Comparison of ENCODE assay signal across 9 mouse cellular contexts in the genomic region with DNA sequence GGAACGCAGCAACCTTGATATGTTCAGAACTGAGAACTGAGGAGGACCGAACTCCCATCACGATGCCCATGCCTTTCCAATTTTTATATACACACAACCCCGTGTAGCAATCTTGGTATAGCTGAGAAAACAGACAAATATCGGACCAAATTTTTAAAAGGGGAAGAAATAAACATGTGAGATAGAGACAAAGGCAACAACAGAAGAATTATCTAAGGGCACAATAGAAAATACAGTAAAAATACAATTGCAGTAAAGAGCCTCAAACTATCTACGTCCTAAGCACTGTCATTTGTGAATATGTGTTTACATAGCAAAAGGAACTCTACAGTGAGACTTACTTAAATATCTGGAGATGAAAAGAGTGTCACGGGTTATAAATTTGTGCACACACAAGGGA. TPM values are rescaled to one million over a fixed set of nuclear protein-coding genes. Genes with fewer than 3 reads are reported as not detected.
DNase-seq lines count a peak whose midpoint lies in the region; ATAC-seq and TF ChIP-seq lines count a peak whose summit lies in the region.
"Had no signal": no experiment of that assay in that cellular context is flagged by ENCODE, and none has a peak within 500 bp of the region (broad histone marks: within the 10 kb centered on the region; RNA-seq: fewer than 3 reads in every experiment).

Gene Gpr37 (minus strand): TSS at position 101 of the 400 bp plus-strand sequence.

- peak within 1 kb of the TSS; percentile 54 for H3K4me3 ChIP-seq in heart, postnatal 0 days (ENCODE audit: low read depth, low read length)
- H3K4me3 ChIP-seq in brown adipose tissue, adult 24 weeks (ENCODE audit: insufficient read depth, low read depth, low read length): peak within 1 kb of the TSS; percentile 56
- peak within 1 kb of the TSS; percentile 62 for H3K4me3 ChIP-seq in hindbrain, embryonic 13.5 days
- H3K4me3 ChIP-seq in liver, embryonic 15.5 days (replicated peaks): peak within 1 kb of the TSS; percentile 44
- no peak within 1 kb of the TSS for H3K4me3 ChIP-seq in thymus, adult 2 months (ENCODE audit: control insufficient read depth, insufficient read depth, low read length)

- no peak for ATAC-seq in heart, postnatal 0 days (ENCODE audit: insufficient read depth, low read depth)
- peak; percentile 3; the same call in 1 of the 2 replicates for ATAC-seq in hindbrain, embryonic 13.5 days (ENCODE audit: low FRiP score)
- ATAC-seq in liver, embryonic 15.5 days (ENCODE audit: insufficient read depth): no peak

- H3K9ac ChIP-seq in heart, postnatal 0 days (replicated peaks; ENCODE audit: low read depth, low read length): no peak within 1 kb of the TSS; the same call in 1 of the 2 replicates
- peak within 1 kb of the TSS; percentile 74 for H3K9ac ChIP-seq in hindbrain, embryonic 13.5 days
- H3K9ac ChIP-seq in liver, embryonic 15.5 days: no peak within 1 kb of the TSS

- H3K27ac ChIP-seq in heart, postnatal 0 days (ENCODE audit: low read depth): no peak within 1 kb of the TSS
- H3K27ac ChIP-seq in brown adipose tissue, adult 24 weeks (replicated peaks; ENCODE audit: low read depth, low read length): no peak within 1 kb of the TSS
- peak within 1 kb of the TSS; percentile 78 for H3K27ac ChIP-seq in hindbrain, embryonic 13.5 days
- no peak within 1 kb of the TSS for H3K27ac ChIP-seq in liver, embryonic 15.5 days (replicated peaks)
- H3K27ac ChIP-seq in thymus, adult 2 months (ENCODE audit: control insufficient read depth, insufficient read depth, low read length): no peak within 1 kb of the TSS

- DNase-seq in heart, postnatal 0 days (ENCODE audit: low spot score): no peak
- DNase-seq in heart, postnatal 4 days: no peak
- no peak for DNase-seq in thymus, adult 2 months
- no peak for DNase-seq in embryo, embryonic 10.5 days (ENCODE audit: low spot score)
- DNase-seq in adrenal gland, postnatal 4 days (ENCODE audit: low spot score in 2 of 2): no peak

- H3K27me3 ChIP-seq in heart, postnatal 0 days (ENCODE audit: control insufficient read depth, insufficient read depth, low read length): peaks cover 17% of the 10 kb centered on the region
- peaks cover 17% of the 10 kb centered on the region for H3K27me3 ChIP-seq in hindbrain, embryonic 13.5 days
- peaks cover 38% of the 10 kb centered on the region for H3K27me3 ChIP-seq in liver, embryonic 15.5 days
- no peaks in the 10 kb centered on the region; the same call in 1 of the 2 replicates for H3K27me3 ChIP-seq in thymus, adult 2 months (ENCODE audit: control insufficient read depth, insufficient read depth, low read length)

- TF ChIP-seq POLR2A in thymus, adult 2 months (IDR thresholded peaks at IDR 0.05; ENCODE audit: control insufficient read depth, extremely low read depth, insufficient read depth, low read length, poor library complexity): no peak

- WGBS in heart, postnatal 0 days: 26% methylated on average over 7 of the region's 7 CpGs
- 36% methylated on average over 7 of the region's 7 CpGs for WGBS in hindbrain, embryonic 13.5 days
- 26% methylated on average over 7 of the region's 7 CpGs for WGBS in liver, embryonic 15.5 days (ENCODE audit: insufficient replicate concordance)
- 40% methylated on average over 7 of the region's 7 CpGs for WGBS in thymus, adult 2 months

- H3K36me3 ChIP-seq in heart, postnatal 0 days (replicated peaks; ENCODE audit: control insufficient read depth, insufficient read depth, low read length): no peaks in the 10 kb centered on the region
- H3K36me3 ChIP-seq in hindbrain, embryonic 13.5 days: no peaks in the 10 kb centered on the region
- H3K36me3 ChIP-seq in liver, embryonic 15.5 days (replicated peaks): no peaks in the 10 kb centered on the region
- no peaks in the 10 kb centered on the region for H3K36me3 ChIP-seq in thymus, adult 2 months (ENCODE audit: control insufficient read depth, insufficient read depth, low read length)

- TF ChIP-seq CTCF in heart, postnatal 0 days (IDR thresholded peaks at IDR 0.05; ENCODE audit: low read depth): no peak
- TF ChIP-seq CTCF in thymus, adult 2 months (IDR thresholded peaks at IDR 0.05; ENCODE audit: borderline replicate concordance, control insufficient read depth, extremely low read depth, insufficient read depth, low read length, poor library complexity): no peak

- H3K9me3 ChIP-seq in heart, postnatal 0 days (replicated peaks; ENCODE audit: control insufficient read depth, low read length): no peaks in the 10 kb centered on the region
- no peaks in the 10 kb centered on the region for H3K9me3 ChIP-seq in hindbrain, embryonic 13.5 days
- H3K9me3 ChIP-seq in liver, embryonic 15.5 days (replicated peaks): no peaks in the 10 kb centered on the region

- peaks cover 9% of the 10 kb centered on the region for H3K4me1 ChIP-seq in heart, postnatal 0 days (ENCODE audit: control insufficient read depth, insufficient read depth)
- peaks cover 5% of the 10 kb centered on the region; the same call in 1 of the 2 replicates for H3K4me1 ChIP-seq in brown adipose tissue, adult 24 weeks (ENCODE audit: control insufficient read depth, insufficient read depth, insufficient read length, low read length)
- peaks cover 21% of the 10 kb centered on the region for H3K4me1 ChIP-seq in hindbrain, embryonic 13.5 days (replicated peaks)
- no peaks in the 10 kb centered on the region for H3K4me1 ChIP-seq in liver, embryonic 15.5 days (replicated peaks)
- H3K4me1 ChIP-seq in thymus, adult 2 months (replicated peaks; ENCODE audit: control insufficient read depth, insufficient read depth, low read length): no peaks in the 10 kb centered on the region

- H3K4me2 ChIP-seq in heart, postnatal 0 days (ENCODE audit: low read depth, low read length): peak within 1 kb of the TSS; percentile 96
- H3K4me2 ChIP-seq in hindbrain, embryonic 13.5 days: peak within 1 kb of the TSS; percentile 93
- peak within 1 kb of the TSS; percentile 65 for H3K4me2 ChIP-seq in liver, embryonic 15.5 days

- TF ChIP-seq EP300 in heart, postnatal 0 days (IDR thresholded peaks at IDR 0.05; ENCODE audit: low read depth): no peak

RNA-seq across cellular contexts. Expression of gene Gpr37, which starts in this region (rescaled TPM):
- total RNA-seq in heart, postnatal 0 days (2014; rRNA removed; ENCODE audit: low replicate concordance): 0.27 TPM in 2 replicates
- 0.29 and 0.44 TPM in 2 replicates for polyA plus RNA-seq in heart, postnatal 0 days (2015; fragmentation: Nextera tagmentation; extraction: Ambion mirVana)
- total RNA-seq in heart, postnatal 4 days (2021): under 1 TPM; 0.21 to 0.68 TPM
- polyA plus RNA-seq in brown adipose tissue, adult 24 weeks (2012; ENCODE audit: insufficient read depth, insufficient read length, missing spikeins): not detected in 2 replicates
- polyA plus RNA-seq in hindbrain, embryonic 13.5 days (2015; fragmentation: Nextera tagmentation; extraction: Ambion mirVana): 5.4 and 6.7 TPM in 2 replicates
- polyA plus RNA-seq in liver, embryonic 15.5 days (2015; fragmentation: Nextera tagmentation; extraction: Ambion mirVana): 0.05 and 0.07 TPM in 2 replicates
- 0.03 and 0.05 TPM in 2 replicates for polyA plus RNA-seq in thymus, adult 2 months (2012; rRNA removed)
- 1 to 10 TPM; 1.6 to 2.1 TPM for total RNA-seq in adrenal gland, postnatal 4 days (2021)
- polyA plus RNA-seq: gonadal fat pad, adult 2 months had no signal
